30 mouse cellular contexts compared by ENCODE assay signal in the genomic region with DNA sequence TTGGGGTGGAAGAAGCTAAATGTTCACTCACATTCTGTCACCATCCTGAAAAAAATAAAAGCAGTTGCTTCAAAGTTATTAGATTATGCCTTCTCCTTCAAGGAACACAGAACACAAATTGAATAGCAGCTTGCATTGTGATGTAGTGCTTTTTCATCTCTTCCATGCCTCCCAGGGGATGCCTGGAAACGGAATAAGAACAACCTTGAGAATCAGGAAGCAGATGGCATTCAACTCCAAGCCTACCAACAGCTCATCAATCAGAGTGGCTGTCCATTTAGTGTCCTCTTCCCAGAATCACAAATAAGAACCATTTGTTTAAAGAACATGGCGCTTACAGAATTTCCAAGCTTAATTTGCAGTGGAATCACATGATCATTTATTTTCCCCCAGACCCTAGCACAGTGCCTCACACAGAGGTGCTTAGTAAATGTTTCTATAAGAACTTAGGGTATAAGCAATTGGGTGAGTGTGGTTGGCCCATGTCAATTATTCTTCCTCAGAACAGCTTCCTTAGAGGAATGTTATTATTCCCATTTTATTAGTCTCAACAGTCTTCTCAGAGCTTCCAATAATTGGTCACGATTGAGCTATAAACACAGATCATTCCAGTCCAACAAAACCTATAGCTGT.
DNase-seq lines count a peak whose midpoint lies in the region; ATAC-seq lines count a peak whose summit lies in the region.
"Had no signal": no experiment of that assay in that cellular context is flagged by ENCODE, and none has a peak within 500 bp of the region (broad histone marks: within the 10 kb centered on the region; RNA-seq: fewer than 3 reads in every experiment).

No protein-coding gene starts in this region.

- no peak overlapping the region for H3K4me2 ChIP-seq in heart, embryonic 11.5 days
- H3K4me2 ChIP-seq in limb, embryonic 12.5 days, result no peak overlapping the region
- no peak overlapping the region for H3K4me2 ChIP-seq in neural tube, embryonic 15.5 days
- H3K4me2 ChIP-seq: forebrain, embryonic 13.5 days; heart, embryonic 12.5 days; kidney, embryonic 15.5 days; liver, embryonic 12.5 days; midbrain, embryonic 15.5 days had no signal

- no peaks in the 10 kb centered on the region for H3K36me3 ChIP-seq in heart, embryonic 11.5 days (ENCODE audit: control insufficient read depth, insufficient read depth, low read length)
- no peaks in the 10 kb centered on the region for H3K36me3 ChIP-seq in limb, embryonic 12.5 days
- no peaks in the 10 kb centered on the region for H3K36me3 ChIP-seq in limb, embryonic 10.5 days
- no peaks in the 10 kb centered on the region for H3K36me3 ChIP-seq in neural tube, embryonic 15.5 days
- H3K36me3 ChIP-seq: heart, embryonic 12.5 days; kidney, embryonic 15.5 days; liver, embryonic 12.5 days; midbrain, embryonic 15.5 days had no signal

- H3K9ac ChIP-seq in heart, embryonic 11.5 days (ENCODE audit: low read depth, low read length), result no peak overlapping the region
- H3K9ac ChIP-seq in limb, embryonic 12.5 days (replicated peaks), result no peak overlapping the region
- H3K9ac ChIP-seq in neural tube, embryonic 15.5 days (replicated peaks), result no peak overlapping the region
- H3K9ac ChIP-seq: forebrain, embryonic 13.5 days; heart, embryonic 12.5 days; kidney, embryonic 15.5 days; liver, embryonic 12.5 days; liver, postnatal 0 days; midbrain, embryonic 15.5 days had no signal

- H3K4me1 ChIP-seq in heart, embryonic 11.5 days (ENCODE audit: control insufficient read depth, insufficient read depth, low read length), result no peaks in the 10 kb centered on the region
- 0 out of 2 replicates have a peak, but pooled peaks cover 2% of the 10 kb centered on the region for H3K4me1 ChIP-seq in limb, embryonic 12.5 days (replicated peaks)
- no peaks in the 10 kb centered on the region for H3K4me1 ChIP-seq in limb, embryonic 10.5 days
- peaks cover 2% of the 10 kb centered on the region; the same call in 1 of the 2 replicates for H3K4me1 ChIP-seq in neural tube, embryonic 15.5 days
- H3K4me1 ChIP-seq: forebrain, embryonic 13.5 days; heart, embryonic 12.5 days; kidney, embryonic 15.5 days; liver, embryonic 12.5 days; megakaryocyte, embryonic 14.5 days; midbrain, embryonic 15.5 days had no signal

- H3K27ac ChIP-seq in heart, embryonic 11.5 days (ENCODE audit: low read depth, low read length), result no peak overlapping the region
- no peak overlapping the region for H3K27ac ChIP-seq in limb, embryonic 12.5 days
- H3K27ac ChIP-seq in limb, embryonic 10.5 days, result no peak overlapping the region
- H3K27ac ChIP-seq in neural tube, embryonic 15.5 days (replicated peaks), result 0 out of 2 replicates have a peak overlapping the region, but pooled peaks have one; percentile 18
- H3K27ac ChIP-seq: forebrain, embryonic 13.5 days; kidney, embryonic 15.5 days; layer of hippocampus, adult 2 months; left cerebral cortex, adult 2 months; liver, embryonic 12.5 days; midbrain, embryonic 15.5 days; stomach, postnatal 0 days had no signal

- H3K4me3 ChIP-seq in heart, embryonic 11.5 days (ENCODE audit: low read depth, low read length), result no peak overlapping the region
- H3K4me3 ChIP-seq in limb, embryonic 12.5 days (replicated peaks), result no peak overlapping the region
- H3K4me3 ChIP-seq in limb, embryonic 10.5 days, result no peak overlapping the region
- H3K4me3 ChIP-seq in neural tube, embryonic 15.5 days (replicated peaks), result no peak overlapping the region
- H3K4me3 ChIP-seq: forebrain, embryonic 13.5 days; heart, embryonic 12.5 days; kidney, embryonic 15.5 days; layer of hippocampus, adult 2 months; left cerebral cortex, adult 2 months; liver, embryonic 12.5 days; megakaryocyte, embryonic 14.5 days; midbrain, embryonic 15.5 days had no signal

- no peaks in the 10 kb centered on the region for H3K27me3 ChIP-seq in heart, embryonic 11.5 days (ENCODE audit: control insufficient read depth, insufficient read depth, low read length)
- H3K27me3 ChIP-seq in limb, embryonic 12.5 days, result no peaks in the 10 kb centered on the region
- no peaks in the 10 kb centered on the region for H3K27me3 ChIP-seq in limb, embryonic 10.5 days (ENCODE audit: low read depth, poor library complexity, severe bottlenecking)
- no peaks in the 10 kb centered on the region for H3K27me3 ChIP-seq in neural tube, embryonic 15.5 days (replicated peaks)
- H3K27me3 ChIP-seq: forebrain, embryonic 13.5 days; heart, embryonic 12.5 days; kidney, embryonic 15.5 days; liver, embryonic 12.5 days; megakaryocyte, embryonic 14.5 days; midbrain, embryonic 15.5 days had no signal

- no peaks in the 10 kb centered on the region for H3K9me3 ChIP-seq in heart, embryonic 11.5 days (replicated peaks; ENCODE audit: control insufficient read depth, low read length)
- H3K9me3 ChIP-seq in limb, embryonic 12.5 days, result 0 out of 2 replicates have a peak, but pooled peaks cover 5% of the 10 kb centered on the region
- no peaks in the 10 kb centered on the region for H3K9me3 ChIP-seq in limb, embryonic 10.5 days (replicated peaks)
- no peaks in the 10 kb centered on the region for H3K9me3 ChIP-seq in neural tube, embryonic 15.5 days (replicated peaks)
- H3K9me3 ChIP-seq: forebrain, embryonic 13.5 days; heart, embryonic 12.5 days; kidney, embryonic 15.5 days; liver, embryonic 12.5 days; megakaryocyte, embryonic 14.5 days; midbrain, embryonic 15.5 days had no signal

- no peak for ATAC-seq in heart, embryonic 11.5 days (replicated peaks; ENCODE audit: insufficient number of reproducible peaks, low FRiP score, low TSS enrichment)
- ATAC-seq in limb, embryonic 12.5 days (ENCODE audit: insufficient number of reproducible peaks, insufficient read depth, low FRiP score, low TSS enrichment, low read depth), result 0 out of 2 replicates have a peak, but pooled peaks have one; percentile 56
- ATAC-seq in neural tube, embryonic 15.5 days (ENCODE audit: low FRiP score), result peak; percentile 68
- no peak for ATAC-seq in granulocyte monocyte progenitor cell, adult 5-6 weeks (replicated peaks; ENCODE audit: poor library complexity, severe bottlenecking)
- ATAC-seq: forebrain, embryonic 13.5 days; liver, embryonic 12.5 days; liver, postnatal 0 days; midbrain, embryonic 15.5 days had no signal

- WGBS in heart, embryonic 11.5 days (ENCODE audit: insufficient replicate concordance), result 64% methylated on average over 3 of the region's 3 CpGs
- 46% methylated on average over 3 of the region's 3 CpGs for WGBS in limb, embryonic 12.5 days
- WGBS in limb, embryonic 10.5 days, result 68% methylated on average over 3 of the region's 3 CpGs
- 25% methylated on average over 3 of the region's 3 CpGs for WGBS in neural tube, embryonic 15.5 days

- DNase-seq in heart, adult 11 months, result peak; percentile 37
- DNase-seq in limb, embryonic 10.5 days (ENCODE audit: low spot score), result no peak
- DNase-seq in embryo, embryonic 11 days, result peak; percentile 23
- DNase-seq: adrenal gland, postnatal 14 days; cerebellum, adult 11-12 months; cerebellum, adult 9-11 months; gastrocnemius, postnatal 10 days; heart, adult 18-20 months; heart, postnatal 4 days; kidney, adult 18-20 months; kidney, postnatal 36 days; liver, postnatal 0 days; lung, postnatal 4 days; right cerebral cortex, adult 18-20 months; spleen, adult 18-20 months; thymus, adult 2 months; thymus, postnatal 4 days had no signal

Comparison
In these comparisons a context has a peak if more than half of its experiments do, and no peak if none do; other contexts are left out.
1. ATAC-seq: peak in limb, embryonic 12.5 days (single experiment) and neural tube, embryonic 15.5 days (single experiment); none in heart, embryonic 11.5 days (single experiment) and granulocyte monocyte progenitor cell, adult 5-6 weeks (single experiment).